Mouse (Mus musculus): ENCODE data around the gene Slc1a1.

The Slc1a1 gene

GRCm38 (mm10) chr19:28834798-28835499 is at the start of gene Slc1a1:
Slc1a1 (plus strand) TSS chr19:28835049.
- DNase-seq (ENCODE audit: low read depth, low spot score), result peak; percentile 57

- no peak for DNase-seq (ENCODE audit: low read depth, low spot score)
These were observed 44.7 kb upstream of the Slc1a1 start for GRCm38 (mm10) chr19:28790196-28790595.

DNA sequence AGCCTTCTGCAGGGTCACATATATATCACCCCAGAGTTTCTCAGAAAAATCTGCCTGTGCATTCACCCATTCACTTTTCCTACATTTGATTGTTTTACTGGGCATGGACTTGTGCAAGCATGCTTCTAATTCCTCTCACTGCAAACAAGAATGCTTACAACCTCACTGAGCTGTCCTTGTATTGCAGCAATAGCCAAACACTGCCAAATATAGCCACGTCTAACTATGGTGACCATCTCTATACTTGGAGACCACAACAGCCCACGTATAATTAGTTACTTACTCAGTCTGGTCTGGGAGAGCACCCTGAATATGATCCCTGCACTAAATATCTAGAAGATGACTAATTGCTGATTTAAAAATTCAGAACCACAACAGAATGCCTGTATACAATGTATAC is 41.5 kb upstream of the Slc1a1 start:
- DNase-seq (ENCODE audit: low read depth, low spot score), result no peak

DNA sequence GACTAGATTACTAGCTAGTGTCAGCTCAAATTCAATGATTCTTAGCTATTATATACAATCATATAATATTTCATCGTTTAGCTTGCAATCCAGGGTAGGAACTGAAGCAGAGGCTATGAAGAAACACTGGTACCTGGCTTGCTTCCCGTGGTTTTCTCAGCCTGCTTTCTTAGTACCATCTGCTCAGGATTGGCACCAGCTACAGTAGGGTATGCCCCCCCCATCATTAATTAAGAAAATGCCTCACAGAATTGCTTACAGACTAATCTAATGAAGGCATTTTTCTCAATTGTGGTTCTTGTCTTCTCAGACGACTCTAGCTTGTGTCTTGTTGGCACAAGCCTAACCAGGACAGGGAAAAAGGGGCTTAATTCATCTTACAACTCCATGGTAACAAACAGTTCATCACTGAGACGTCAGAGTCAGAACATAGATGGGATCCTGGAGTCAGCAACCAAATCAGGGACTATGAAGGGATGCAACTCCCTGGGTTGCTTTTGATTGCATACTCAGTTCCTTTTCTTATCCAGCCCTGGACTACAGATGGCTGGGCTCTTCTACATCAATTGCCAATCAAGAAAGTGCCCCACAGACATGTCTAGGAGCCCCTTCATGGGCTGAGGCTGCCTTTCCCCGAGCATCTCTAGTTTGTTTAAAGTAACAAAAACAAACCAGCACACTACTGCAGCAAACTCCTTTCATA is 38.6 kb upstream of the Slc1a1 start:
- DNase-seq (ENCODE audit: low read depth, low spot score), result no peak

DNA sequence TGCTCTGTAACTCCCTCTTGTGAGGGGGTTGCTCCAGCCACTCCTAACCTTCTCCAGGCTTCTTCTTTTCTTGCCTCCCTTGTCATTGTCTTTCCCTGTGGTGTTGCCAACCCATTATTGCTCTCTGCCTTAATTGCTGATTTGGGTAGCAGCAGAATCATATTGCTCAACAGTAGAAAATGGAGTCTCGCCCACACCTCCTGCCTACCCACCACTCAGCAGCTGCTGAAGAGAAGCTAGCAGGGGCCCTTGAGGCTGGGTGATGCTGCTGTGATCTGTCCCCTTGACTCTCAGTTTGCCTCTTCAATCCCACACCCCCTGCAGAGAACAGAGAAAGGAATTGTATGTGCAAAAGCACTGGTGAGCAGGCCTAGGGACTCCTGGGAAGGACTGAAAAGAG is 37.9 kb upstream of the Slc1a1 start:
- DNase-seq (ENCODE audit: low read depth, low spot score), result no peak

GRCm38 (mm10) chr19:28797611-28798010 is 37.2 kb upstream of the Slc1a1 start:
- DNase-seq (ENCODE audit: low read depth, low spot score), result no peak

DNA sequence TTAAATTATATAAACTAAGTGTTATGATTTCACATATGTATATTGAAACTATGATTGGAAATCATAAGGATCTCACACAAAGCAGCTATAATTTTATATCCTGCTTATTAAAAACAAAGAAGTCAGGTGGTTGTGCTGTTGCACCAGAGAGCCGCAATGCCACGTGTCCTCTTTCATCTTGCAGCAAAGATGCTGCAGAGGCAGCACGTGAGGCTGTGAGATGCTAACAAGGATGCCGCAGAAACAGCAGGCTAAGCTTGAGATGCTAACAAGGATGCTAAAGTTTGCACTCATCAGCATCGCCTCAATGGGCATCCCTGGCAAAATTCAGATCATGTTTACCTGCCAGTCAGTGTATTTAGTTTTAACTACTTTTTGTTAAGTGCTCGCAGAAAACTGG is 34.4 kb upstream of the Slc1a1 start:
- no peak for DNase-seq (ENCODE audit: low read depth, low spot score)

DNA sequence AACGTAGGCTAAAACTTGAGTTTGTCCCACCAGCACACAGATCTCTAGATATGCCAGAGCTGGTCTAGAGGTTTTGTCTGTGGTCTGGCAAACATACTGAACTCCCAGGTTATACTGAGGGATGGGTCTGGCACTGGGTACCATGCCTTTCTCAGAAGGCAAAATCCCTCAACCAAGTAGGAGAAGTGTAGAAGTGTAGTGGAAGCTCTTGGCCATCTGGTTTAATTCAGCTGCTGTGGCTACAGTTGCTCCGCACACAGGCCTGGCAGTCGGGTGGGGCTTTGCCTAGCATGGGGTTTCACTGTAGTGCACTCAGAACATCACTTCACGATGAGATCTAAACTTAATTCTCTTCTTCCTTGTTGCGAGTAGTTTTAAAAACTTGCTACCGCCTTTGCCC is 28.6 kb upstream of the Slc1a1 start:
- no peak for DNase-seq (ENCODE audit: low read depth, low spot score)

DNA sequence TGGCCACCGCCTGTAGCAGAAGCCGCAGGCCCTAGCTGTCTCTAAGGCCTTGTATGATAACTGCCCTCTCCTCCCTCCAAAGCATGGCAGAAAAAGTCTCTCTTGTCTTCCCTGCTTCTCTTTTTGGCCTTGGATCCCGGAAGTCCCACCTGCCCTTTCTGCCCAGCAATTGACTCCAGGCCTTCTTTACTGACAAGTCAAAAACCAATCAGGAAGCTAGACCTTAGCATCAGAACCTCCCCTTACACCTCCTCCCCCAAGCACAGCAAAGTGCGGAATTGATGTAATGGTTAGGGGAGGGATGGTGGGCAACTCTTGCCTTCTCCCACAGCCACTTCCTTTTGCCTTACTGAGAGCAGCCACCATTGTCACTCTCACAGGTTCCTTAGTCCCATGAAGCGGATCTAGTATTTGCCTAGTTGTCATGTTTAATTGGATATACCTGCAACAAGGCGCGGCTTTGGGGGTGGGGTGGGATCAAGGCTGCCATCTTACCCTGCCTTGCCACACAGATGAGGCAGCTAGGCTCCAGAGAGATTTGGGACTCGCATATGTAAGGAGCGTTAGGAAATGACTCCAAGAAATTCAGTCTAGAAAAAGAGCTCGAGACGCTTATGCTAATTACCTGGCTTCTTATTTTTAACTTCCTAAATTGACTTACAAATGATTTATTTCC is 27.9 kb upstream of the Slc1a1 start:
- no peak for DNase-seq (ENCODE audit: low read depth, low spot score)

DNA sequence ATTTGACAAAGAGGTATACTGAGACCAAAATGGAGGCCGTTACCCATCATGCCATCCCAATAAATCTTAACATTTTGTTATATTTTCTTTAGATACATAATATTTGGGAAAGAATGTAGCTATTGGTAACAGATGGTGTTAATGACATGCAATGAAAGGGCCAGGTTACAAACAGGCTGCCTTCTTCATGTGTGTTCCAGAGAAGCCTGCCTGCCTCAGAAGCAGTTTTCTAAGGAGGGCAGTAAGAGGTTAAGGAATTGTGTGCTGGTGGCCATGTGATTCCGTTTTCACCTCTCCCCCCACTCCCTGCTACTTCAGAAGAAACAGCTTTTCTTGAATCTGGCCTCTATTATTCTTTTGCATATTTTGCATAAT is 27.4 kb upstream of the Slc1a1 start:
- no peak for DNase-seq (ENCODE audit: low read depth, low spot score)

DNA sequence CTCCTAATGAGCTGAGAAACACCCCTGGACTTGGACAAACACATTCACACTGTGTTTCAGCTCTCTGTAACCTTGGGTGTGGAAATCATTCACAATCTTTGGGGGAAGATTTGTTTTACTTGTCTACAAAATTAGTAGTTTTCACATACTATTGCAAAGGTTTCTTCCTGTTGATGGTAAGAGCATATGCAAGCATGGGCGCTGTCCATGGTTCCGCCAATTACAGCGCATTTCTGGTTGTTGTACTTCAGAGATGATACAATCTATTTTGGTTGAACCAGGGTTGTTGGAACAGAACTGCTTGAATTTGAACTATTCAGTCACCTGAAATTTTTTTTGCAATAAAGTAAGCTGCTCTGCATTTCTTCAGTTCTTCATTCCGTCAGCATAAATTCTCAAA is 16.6 kb upstream of the Slc1a1 start:
- DNase-seq (ENCODE audit: low read depth, low spot score), result no peak

- DNase-seq (ENCODE audit: low read depth, low spot score), result no peak
These were observed 7.0 kb upstream of the Slc1a1 start for GRCm38 (mm10) chr19:28827697-28828328.

GRCm38 (mm10) chr19:28831324-28831723 is 3.5 kb upstream of the Slc1a1 start:
- no peak for DNase-seq (ENCODE audit: low read depth, low spot score)

GRCm38 (mm10) chr19:28832605-28833004 is 2.2 kb upstream of the Slc1a1 start:
- DNase-seq (ENCODE audit: low read depth, low spot score), result no peak

GRCm38 (mm10) chr19:28834388-28834787 is 461 bp upstream of the Slc1a1 start:
- no peak for DNase-seq (ENCODE audit: low read depth, low spot score)

GRCm38 (mm10) chr19:28835500-28835864 is 633 bp downstream of the Slc1a1 start:
- DNase-seq (ENCODE audit: low read depth, low spot score), result no peak

DNA sequence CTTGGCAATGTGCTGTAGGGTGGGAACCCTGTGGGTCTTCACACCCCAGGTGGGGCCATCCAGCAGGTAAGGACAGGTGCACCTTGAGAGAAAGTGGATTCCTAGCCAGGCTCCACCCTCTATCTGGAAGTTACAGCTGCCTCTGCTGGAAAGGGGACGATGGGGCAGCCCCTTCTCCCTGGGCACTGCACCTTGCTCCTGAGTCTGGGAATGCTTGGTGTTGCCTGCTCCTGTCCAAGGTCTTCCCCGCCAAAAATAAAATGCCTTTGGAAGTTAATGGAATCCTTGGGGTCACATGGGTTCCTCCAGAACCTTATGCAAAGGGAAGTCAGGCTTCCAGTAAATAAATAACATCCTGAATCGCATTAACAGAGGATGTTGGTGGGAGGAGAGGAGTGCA is 1.3 kb downstream of the Slc1a1 start:
- DNase-seq (ENCODE audit: low read depth, low spot score), result no peak

DNA sequence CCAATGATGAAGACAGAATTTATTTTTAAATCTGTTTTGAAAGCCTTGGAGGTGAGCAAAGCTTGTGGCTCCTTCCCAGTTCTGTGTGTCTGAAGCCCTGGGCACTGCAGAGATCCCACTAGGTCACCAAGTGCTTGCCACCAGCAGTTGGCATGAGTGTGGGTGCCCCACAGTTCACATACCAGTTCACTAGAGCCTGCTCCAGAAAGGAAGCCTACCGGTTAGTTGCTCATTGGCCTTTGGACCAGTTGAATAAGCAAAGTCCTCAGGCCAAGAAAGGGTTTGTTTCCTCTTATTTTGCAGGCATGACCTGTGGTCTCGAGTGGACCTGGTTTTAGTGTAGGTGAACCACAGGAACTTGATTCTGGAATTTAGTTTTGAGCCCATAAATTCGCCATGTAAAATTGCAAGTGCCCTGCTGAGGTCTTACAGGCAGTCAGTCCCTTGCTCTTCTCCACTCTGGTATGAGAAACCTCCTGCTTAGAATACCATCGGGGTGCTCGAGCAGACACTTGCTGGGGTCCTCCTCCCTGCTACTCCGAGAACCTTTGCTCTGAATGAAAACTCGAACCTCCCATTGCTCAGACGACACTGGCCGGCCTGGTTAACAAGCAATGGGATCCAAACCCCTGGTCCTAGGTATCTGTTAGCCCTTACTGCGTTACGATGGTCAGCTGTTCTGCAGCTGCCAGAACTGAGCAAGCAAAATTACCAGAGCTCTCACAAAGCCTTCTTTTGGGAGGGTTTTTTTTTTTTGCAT is 2.0 kb downstream of the Slc1a1 start:
- no peak for DNase-seq (ENCODE audit: low read depth, low spot score)

DNA sequence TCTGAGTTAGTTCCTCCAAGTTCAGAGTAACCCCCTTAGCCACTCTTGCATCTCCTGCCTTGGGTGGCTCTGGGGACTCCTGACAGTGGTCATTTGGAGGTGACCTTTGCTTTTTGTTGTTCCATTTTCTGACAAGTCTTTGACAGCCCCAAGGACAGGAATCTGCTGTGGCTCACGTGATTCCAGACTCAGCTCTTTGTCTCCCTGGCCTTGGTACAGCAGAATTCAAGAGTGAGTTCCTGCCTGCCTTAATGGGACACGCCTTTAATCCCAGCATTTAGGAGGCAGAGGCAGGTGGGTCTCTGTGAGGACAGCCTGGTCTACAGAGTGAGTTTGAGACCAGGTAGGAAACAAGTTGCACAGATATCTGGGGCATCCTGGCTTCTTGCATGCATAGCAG is 3.9 kb downstream of the Slc1a1 start:
- no peak for DNase-seq (ENCODE audit: low read depth, low spot score)

DNA sequence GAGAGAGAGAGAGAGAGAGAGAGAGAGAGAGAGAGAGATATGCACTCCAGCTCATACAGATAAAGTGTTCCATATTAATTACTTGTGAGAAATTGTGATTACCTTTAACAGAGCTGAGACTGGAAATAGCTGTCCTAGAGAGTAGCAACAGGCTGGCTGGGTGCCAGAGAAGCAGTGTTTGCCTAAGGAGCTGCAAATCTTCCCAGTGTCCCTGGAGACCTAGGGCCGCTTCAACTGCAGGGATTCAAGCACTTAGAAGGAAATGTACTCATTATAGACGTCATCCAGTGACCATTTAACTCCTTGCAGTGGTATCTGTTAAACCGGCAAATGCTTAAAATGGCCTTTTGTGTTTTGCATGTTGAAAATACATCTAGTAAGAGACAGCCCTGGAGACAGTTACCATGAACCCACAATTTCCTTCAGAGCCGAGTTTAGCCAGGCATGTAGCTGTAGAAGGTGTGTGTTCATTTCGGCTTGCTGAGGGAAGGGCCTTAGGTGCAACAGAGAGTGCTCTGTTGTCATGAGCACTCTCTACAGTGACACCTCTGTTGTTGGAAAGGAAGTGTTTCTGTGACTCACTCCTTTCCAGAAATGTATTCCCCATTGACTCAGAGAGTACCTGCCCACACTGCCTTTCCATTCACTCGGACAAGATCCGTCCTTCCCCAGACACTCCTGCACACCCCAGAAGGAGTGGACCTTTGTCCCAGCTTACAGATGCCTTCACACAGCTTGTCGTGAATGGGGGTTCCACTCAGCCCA is 10.3 kb downstream of the Slc1a1 start:
- DNase-seq (ENCODE audit: low read depth, low spot score), result no peak

- no peak for DNase-seq (ENCODE audit: low read depth, low spot score)
These were observed 15.7 kb downstream of the Slc1a1 start for GRCm38 (mm10) chr19:28850510-28850909.

All from retina, postnatal 7 days (tissue).